Mouse (Mus musculus) layer of hippocampus, adult 2 months (tissue): ENCODE data around the gene Cnot6. TPM values are rescaled to one million over a fixed set of nuclear protein-coding genes. Genes with fewer than 3 reads are reported as not detected.

Experiments used
- DNase-seq, 2 experiments: peaks; one replicate each; pipeline ENCODE4 v3.0.0; 2022; ENCODE audit warnings: low spot score in 2 of 2
- H3K27ac ChIP-seq: fragments of 200-600 bp; 2 replicates; pipeline ENCODE4 v1.8.1; 2022
- H3K4me3 ChIP-seq: fragments of 200-600 bp; 2 replicates; pipeline ENCODE4 v1.8.1; 2022; ENCODE audit warnings: mild to moderate bottlenecking
- CTCF ChIP-seq: fragments of 200-600 bp; conservative IDR thresholded peaks from 2 replicates; pipeline ENCODE4 v1.8.1; 2022; ENCODE audit warnings: antibody characterized with exemption, mild to moderate bottlenecking, moderate library complexity
- total RNA-seq, 2 experiments: library from RNA; stranded (reverse); gene quantifications; 2 replicates each; pipeline ENCODE4 v1.2.3; 2021

Cnot6 gene
- total RNA-seq, 2 experiments from 2014 or later, result 43.6 to 46.4 TPM

GRCm38 (mm10) chr11:49730275-49730948 is 17.9 kb upstream of the Cnot6 start:
- H3K27ac ChIP-seq, result no peak overlapping the region
- DNase-seq, result no peak

GRCm38 (mm10) chr11:49727877-49728276 is 15.4 kb upstream of the Cnot6 start:
- peak; percentile 96 for TF ChIP-seq CTCF

More at GRCm38 (mm10) chr11:49730275-49730948, 17.9 kb upstream of the Cnot6 start:
- no peak overlapping the region for H3K4me3 ChIP-seq
- no peak for TF ChIP-seq CTCF

GRCm38 (mm10) chr11:49726800-49727199 is 14.3 kb upstream of the Cnot6 start:
- no peak for TF ChIP-seq CTCF
- no peak overlapping the region for H3K27ac ChIP-seq

More at GRCm38 (mm10) chr11:49727877-49728276, 15.4 kb upstream of the Cnot6 start:
- peak; percentile 55 to 60 for DNase-seq
- H3K4me3 ChIP-seq, result no peak overlapping the region
- no peak overlapping the region for H3K27ac ChIP-seq

GRCm38 (mm10) chr11:49724676-49725075 is 12.2 kb upstream of the Cnot6 start:
- no peak for TF ChIP-seq CTCF
- no peak for DNase-seq
- no peak overlapping the region for H3K27ac ChIP-seq
- H3K4me3 ChIP-seq, result no peak overlapping the region

More at GRCm38 (mm10) chr11:49726800-49727199, 14.3 kb upstream of the Cnot6 start:
- DNase-seq, result no peak
- no peak overlapping the region for H3K4me3 ChIP-seq

GRCm38 (mm10) chr11:49723281-49723680 is 10.8 kb upstream of the Cnot6 start:
- no peak overlapping the region for H3K4me3 ChIP-seq
- no peak for TF ChIP-seq CTCF
- no peak for DNase-seq
- no peak overlapping the region for H3K27ac ChIP-seq

GRCm38 (mm10) chr11:49722692-49723091 is 10.2 kb upstream of the Cnot6 start:
- DNase-seq, result no peak
- H3K4me3 ChIP-seq, result no peak overlapping the region
- H3K27ac ChIP-seq, result no peak overlapping the region
- TF ChIP-seq CTCF, result no peak

GRCm38 (mm10) chr11:49721358-49721757 is 8.8 kb upstream of the Cnot6 start:
- TF ChIP-seq CTCF, result no peak
- no peak for DNase-seq
- no peak overlapping the region for H3K4me3 ChIP-seq
- H3K27ac ChIP-seq, result no peak overlapping the region

- Histone ChIP-seq H3K4me3 (no peak overlapping the region), H3K27ac (no peak overlapping the region)
- no peak for TF ChIP-seq CTCF
- no peak for DNase-seq
Measured at GRCm38 (mm10) chr11:49719466-49720151, 7.1 kb upstream of the Cnot6 start.

GRCm38 (mm10) chr11:49713336-49714334 is 1.1 kb upstream of the Cnot6 start:
- no peak for DNase-seq
- no peak for TF ChIP-seq CTCF
- H3K4me3 ChIP-seq, result peak overlapping the region; percentile 88
- H3K27ac ChIP-seq, result peak overlapping the region; percentile 91

GRCm38 (mm10) chr11:49711981-49712554 is 455 bp downstream of the Cnot6 start:
- Histone ChIP-seq H3K4me3 (peak overlapping the region; percentile 88), H3K27ac (peak overlapping the region; percentile 91)
- DNase-seq, result peak in 1 of 2 experiments; percentile 26
- peak; percentile 34 for TF ChIP-seq CTCF

- no peak for DNase-seq
- Histone ChIP-seq H3K4me3 (peak overlapping the region; percentile 88), H3K27ac (no peak overlapping the region)
- no peak for TF ChIP-seq CTCF
Measured at GRCm38 (mm10) chr11:49710664-49711063, 1.9 kb downstream of the Cnot6 start.

GRCm38 (mm10) chr11:49707834-49708233 is 4.7 kb downstream of the Cnot6 start:
- no peak for TF ChIP-seq CTCF
- no peak for DNase-seq
- H3K27ac ChIP-seq, result no peak overlapping the region
- no peak overlapping the region for H3K4me3 ChIP-seq
